Mouse (Mus musculus) neural tube, embryonic 11.5 days (tissue): ENCODE data around the gene Zmat5. TPM values are rescaled to one million over a fixed set of nuclear protein-coding genes. Genes with fewer than 3 reads are reported as not detected.

Experiments
- ATAC-seq: fragments of 200-750 bp; cut with Nextera tagmentation; 2 replicates; pipeline ENCODE4 v1.8.0; 2017; ENCODE audit warnings: moderate number of reproducible peaks, mild to moderate bottlenecking, moderate TSS enrichment, moderate library complexity; ENCODE audit not compliant: insufficient read depth, low FRiP score, low TSS enrichment
- DNase-seq: peaks from one replicate; pipeline ENCODE4 v3.0.0-alpha.2; 2015; ENCODE audit warnings: low spot score
- H3K27ac ChIP-seq: fragments of 300-500 bp; sonication (generic); 2 replicates; pipeline ENCODE4 v1.5.1; 2014; ENCODE audit warnings: low read depth, mild to moderate bottlenecking, low read length
- H3K27me3 ChIP-seq: fragments of 300-500 bp; sonication (generic); 2 replicates; pipeline ENCODE4 v1.6.1; 2014; ENCODE audit warnings: mild to moderate bottlenecking, low read length, mixed read lengths; ENCODE audit not compliant: control insufficient read depth, insufficient read depth
- H3K36me3 ChIP-seq: fragments of 300-500 bp; sonication (generic); 2 replicates; pipeline ENCODE4 v1.6.1; 2014; ENCODE audit warnings: mild to moderate bottlenecking, low read length, moderate library complexity, mixed read lengths; ENCODE audit not compliant: control insufficient read depth, insufficient read depth
- H3K4me1 ChIP-seq: fragments of 300-500 bp; sonication (generic); 2 replicates; pipeline ENCODE4 v1.6.1; 2014; ENCODE audit warnings: low read length, mixed read lengths; ENCODE audit not compliant: control insufficient read depth, insufficient read depth
- H3K4me2 ChIP-seq: fragments of 300-500 bp; sonication (generic); 2 replicates; pipeline ENCODE4 v1.6.1; 2014; ENCODE audit warnings: low read depth, mild to moderate bottlenecking, moderate library complexity
- H3K4me3 ChIP-seq: fragments of 300-500 bp; sonication (generic); 2 replicates; pipeline ENCODE4 v1.5.1; 2014; ENCODE audit warnings: low read depth, low read length
- H3K9ac ChIP-seq: fragments of 300-500 bp; sonication (generic); 2 replicates; pipeline ENCODE4 v1.6.1; 2014; ENCODE audit warnings: mild to moderate bottlenecking, low read length
- H3K9me3 ChIP-seq: fragments of 300-500 bp; sonication (generic); 2 replicates; pipeline ENCODE4 v1.6.1; 2016; ENCODE audit warnings: low read length; ENCODE audit not compliant: control insufficient read depth
- WGBS: fragments of 180-500 bp; shearing (Covaris S2); extraction: QIAGEN DNeasy Blood & Tissue Kit; methylation state at CpG from one replicate; pipeline ENCODE4 v1.1.7; 2014; 5-methylcytosine and 5-hydroxymethylcytosine counted together
- polyA plus RNA-seq: library from polyadenylated mRNA; unstranded; fragments of >200 nt; fragmentation: Nextera tagmentation; extraction: Ambion mirVana; gene quantifications from 2 replicates; pipeline ENCODE4 v1.2.1, GENCODE M21; 2014

Zmat5 gene
- polyA plus RNA-seq, 1 experiment from 2014 or later, result 75.5 TPM

- 90% methylated on average over 6 of the region's 6 CpGs for WGBS
- Histone ChIP-seq H3K4me1 (peaks cover 4% of the 10 kb centered on the region; the same call in 1 of the 2 replicates), H3K27me3 (no peaks in the 10 kb centered on the region), H3K9me3 (no peaks in the 10 kb centered on the region), H3K4me2 (no peak overlapping the region), H3K9ac (no peak overlapping the region; the same call in 1 of the 2 replicates), H3K36me3 (0 out of 2 replicates have a peak, but pooled peaks cover 2% of the 10 kb centered on the region), H3K27ac (no peak overlapping the region), H3K4me3 (no peak overlapping the region)
- DNase-seq (no peak), ATAC-seq (no peak)
Measured at GRCm38 (mm10) chr11:4675126-4675562, 29.3 kb upstream of the Zmat5 start.

- Histone ChIP-seq H3K4me1 (peaks cover 4% of the 10 kb centered on the region; the same call in 1 of the 2 replicates), H3K4me2 (no peak overlapping the region), H3K9ac (no peak overlapping the region), H3K27ac (no peak overlapping the region), H3K4me3 (no peak overlapping the region), H3K36me3 (0 out of 2 replicates have a peak, but pooled peaks cover 2% of the 10 kb centered on the region), H3K27me3 (no peaks in the 10 kb centered on the region), H3K9me3 (no peaks in the 10 kb centered on the region)
- ATAC-seq, result no peak
- DNase-seq, result no peak
- WGBS, result 95% methylated on average over 6 of the region's 6 CpGs
Measured at GRCm38 (mm10) chr11:4675693-4676092, 28.8 kb upstream of the Zmat5 start.

- no peak overlapping the region for H3K9ac ChIP-seq
- H3K4me2 ChIP-seq, result no peak overlapping the region
- H3K36me3 ChIP-seq, result peaks cover 4% of the 10 kb centered on the region
- peaks cover 4% of the 10 kb centered on the region; the same call in 1 of the 2 replicates for H3K4me1 ChIP-seq
- ATAC-seq, result no peak
- no peak overlapping the region for H3K27ac ChIP-seq
- no peaks in the 10 kb centered on the region for H3K9me3 ChIP-seq
- 92% methylated on average over 7 of the region's 7 CpGs for WGBS
- H3K27me3 ChIP-seq, result no peaks in the 10 kb centered on the region
- no peak overlapping the region for H3K4me3 ChIP-seq
- DNase-seq, result no peak
Measured at GRCm38 (mm10) chr11:4677250-4677872, 27.1 kb upstream of the Zmat5 start.

DNA sequence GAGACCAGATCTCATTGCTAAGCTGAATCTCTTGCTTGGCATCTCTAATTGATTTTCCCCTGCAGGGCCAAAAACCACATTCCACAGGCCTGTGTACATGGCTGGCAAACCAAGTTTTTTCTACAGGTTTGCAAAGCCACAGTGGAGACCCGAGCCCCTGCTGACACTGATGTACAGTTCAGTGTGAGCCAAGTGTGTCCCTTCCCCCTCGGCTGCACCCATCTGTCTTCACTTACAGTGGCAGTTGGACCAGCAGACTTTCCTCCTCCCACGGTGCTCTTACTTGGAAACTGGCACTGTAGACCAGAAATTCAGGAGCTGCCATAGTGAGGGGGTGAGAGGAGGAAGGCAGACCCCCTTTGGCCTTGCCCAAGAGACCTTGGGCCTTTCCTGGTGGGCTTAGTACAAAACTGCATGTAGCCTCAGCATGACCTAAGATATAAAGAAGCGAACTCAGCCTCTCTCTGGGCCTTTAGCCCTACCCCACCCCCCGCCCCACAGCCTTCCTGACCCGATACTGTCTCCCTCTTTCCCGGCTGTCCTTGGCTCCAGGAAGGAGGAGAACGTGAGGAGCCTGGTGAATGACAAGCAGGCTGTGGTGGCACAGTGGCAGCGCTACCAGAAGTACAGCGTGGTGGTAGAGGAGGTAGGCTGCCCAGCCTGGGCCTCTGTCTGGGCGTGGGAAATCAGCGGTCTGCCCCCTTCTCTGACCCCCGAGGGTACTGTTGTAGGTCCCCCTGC lies 25.6 kb upstream of the Zmat5 start:
- ATAC-seq (no peak), DNase-seq (no peak)
- WGBS, result 70% methylated on average over 13 of the region's 13 CpGs
- Histone ChIP-seq H3K4me1 (peaks cover 4% of the 10 kb centered on the region; the same call in 1 of the 2 replicates), H3K36me3 (peaks cover 10% of the 10 kb centered on the region), H3K4me3 (no peak overlapping the region), H3K27ac (no peak overlapping the region), H3K4me2 (no peak overlapping the region), H3K27me3 (no peaks in the 10 kb centered on the region), H3K9ac (no peak overlapping the region), H3K9me3 (no peaks in the 10 kb centered on the region)

- Histone ChIP-seq H3K4me1 (peaks cover 4% of the 10 kb centered on the region; the same call in 1 of the 2 replicates), H3K36me3 (peaks cover 10% of the 10 kb centered on the region), H3K9ac (no peak overlapping the region), H3K4me3 (no peak overlapping the region), H3K27ac (no peak overlapping the region), H3K4me2 (no peak overlapping the region), H3K27me3 (no peaks in the 10 kb centered on the region), H3K9me3 (no peaks in the 10 kb centered on the region)
- 88% methylated on average over 12 of the region's 12 CpGs for WGBS
- ATAC-seq (no peak), DNase-seq (no peak)
Measured at GRCm38 (mm10) chr11:4679441-4679832, 25.0 kb upstream of the Zmat5 start.

- Histone ChIP-seq H3K36me3 (peaks cover 10% of the 10 kb centered on the region), H3K27me3 (no peaks in the 10 kb centered on the region), H3K4me1 (peaks cover 4% of the 10 kb centered on the region; the same call in 1 of the 2 replicates), H3K9ac (no peak overlapping the region), H3K4me3 (no peak overlapping the region), H3K4me2 (no peak overlapping the region), H3K27ac (no peak overlapping the region), H3K9me3 (no peaks in the 10 kb centered on the region)
- DNase-seq (no peak), ATAC-seq (no peak)
- 27% methylated on average over 3 of the region's 3 CpGs for WGBS
Measured at GRCm38 (mm10) chr11:4680126-4680525, 24.4 kb upstream of the Zmat5 start.

DNA sequence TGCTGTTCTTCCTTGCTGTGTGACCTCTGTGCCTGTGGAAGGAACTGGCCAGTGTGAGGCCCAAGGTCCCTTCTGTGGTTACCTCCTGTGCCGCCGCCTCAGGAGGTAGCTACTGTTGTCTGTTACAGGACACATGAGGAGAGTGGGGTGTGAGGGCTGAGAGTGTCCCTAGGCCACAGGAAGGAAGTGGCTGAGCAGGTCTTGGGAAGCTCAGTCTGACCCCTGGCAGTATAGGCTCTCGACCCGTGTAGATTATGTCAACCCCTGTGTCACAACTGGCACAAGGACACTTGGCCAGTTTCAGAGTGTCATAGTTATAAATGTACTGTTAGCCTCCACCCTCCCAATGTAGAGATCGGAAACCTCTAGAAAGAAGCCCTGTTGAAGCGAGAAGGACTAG lies 21.0 kb upstream of the Zmat5 start:
- no peaks in the 10 kb centered on the region for H3K27me3 ChIP-seq
- no peak overlapping the region for H3K9ac ChIP-seq
- no peaks in the 10 kb centered on the region for H3K9me3 ChIP-seq
- ATAC-seq (no peak), DNase-seq (no peak)
- no peak overlapping the region for H3K4me2 ChIP-seq
- H3K27ac ChIP-seq, result no peak overlapping the region
- 93% methylated on average over 6 of the region's 6 CpGs for WGBS
- peaks cover 3% of the 10 kb centered on the region; the same call in 1 of the 2 replicates for H3K4me1 ChIP-seq
- peaks cover 10% of the 10 kb centered on the region for H3K36me3 ChIP-seq
- H3K4me3 ChIP-seq, result no peak overlapping the region

DNA sequence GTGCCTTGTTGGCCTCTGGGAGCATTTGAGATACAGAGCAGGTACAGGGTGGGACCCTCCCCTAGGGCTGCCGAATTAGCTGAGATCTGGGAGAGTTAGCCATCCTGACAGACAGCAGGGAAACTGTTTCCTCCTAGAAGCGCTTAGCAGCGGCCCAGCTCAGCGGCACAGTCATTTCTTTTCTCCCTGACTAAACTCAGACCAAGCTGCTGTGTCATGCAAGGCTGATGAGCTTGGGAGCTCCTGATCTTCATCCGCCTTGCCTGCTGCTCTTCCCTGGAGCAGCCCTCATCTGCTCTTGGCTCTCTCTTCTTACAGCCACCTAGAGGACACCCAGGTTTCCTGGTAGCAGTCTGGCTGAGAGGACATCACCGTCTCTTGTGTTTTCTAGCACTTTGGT lies 20.3 kb upstream of the Zmat5 start:
- ATAC-seq, result no peak
- H3K9me3 ChIP-seq, result no peaks in the 10 kb centered on the region
- no peaks in the 10 kb centered on the region for H3K4me1 ChIP-seq
- no peak overlapping the region for H3K4me3 ChIP-seq
- peaks cover 10% of the 10 kb centered on the region for H3K36me3 ChIP-seq
- no peak overlapping the region for H3K9ac ChIP-seq
- H3K27me3 ChIP-seq, result no peaks in the 10 kb centered on the region
- H3K4me2 ChIP-seq, result no peak overlapping the region
- H3K27ac ChIP-seq, result no peak overlapping the region
- DNase-seq, result no peak
- WGBS, result 61% methylated on average over 6 of the region's 6 CpGs

DNA sequence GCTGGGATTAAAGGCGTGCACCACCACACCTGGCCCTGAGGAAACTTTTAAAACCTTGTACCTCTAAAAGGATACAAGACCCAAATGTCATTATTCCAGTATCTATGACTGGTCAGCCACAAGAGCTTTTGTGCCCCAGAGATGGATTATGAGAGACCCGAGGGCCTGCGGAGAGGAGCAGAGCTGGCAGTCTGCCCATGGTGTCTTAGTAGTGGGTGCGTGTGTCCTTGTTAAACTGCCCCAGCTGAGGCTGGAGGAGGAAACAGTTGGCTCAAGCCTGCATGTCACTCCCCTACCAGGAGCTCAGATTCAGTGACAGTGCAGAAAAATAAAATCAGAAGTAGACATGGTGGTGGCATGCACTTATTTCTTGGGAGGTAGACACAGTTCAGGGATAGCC lies 19.4 kb upstream of the Zmat5 start:
- 94% methylated on average over 4 of the region's 4 CpGs for WGBS
- ATAC-seq, result no peak

More for the DNA sequence above, 19.4 kb upstream of the Zmat5 start:
- Histone ChIP-seq H3K9ac (no peak overlapping the region), H3K36me3 (peaks cover 10% of the 10 kb centered on the region), H3K27me3 (no peaks in the 10 kb centered on the region), H3K9me3 (no peaks in the 10 kb centered on the region), H3K27ac (no peak overlapping the region), H3K4me2 (no peak overlapping the region), H3K4me1 (no peaks in the 10 kb centered on the region), H3K4me3 (no peak overlapping the region)
- DNase-seq, result no peak
